Mouse (Mus musculus) embryonic stem cell, embryonic (primary cell): ENCODE results near the gene Trip10.

Experiments used
- CTCF ChIA-PET, 4 experiments: fragments of 300-600 bp in 2 of 4; fragments of 350-600 bp in 2 of 4; sonication (Branson Sonifier 250); formaldehyde crosslinking; loops; one replicate each; lab custom pipeline; 2022; ENCODE audit warnings: inconsistent platforms in 2 of 4; lab: Charles Lee
- POLR2A ChIA-PET, 4 experiments: fragments of 300-600 bp in 2 of 4; fragments of 350-600 bp in 2 of 4; sonication (Branson Sonifier 250); formaldehyde crosslinking; loops; one replicate each; lab custom pipeline; 2022; ENCODE audit warnings: antibody characterized with exemption in 4 of 4, inconsistent platforms in 1 of 4; lab: Charles Lee

Gene Trip10

GRCm38 (mm10) chr17:57229851-57230727, 19.2 kb upstream of the Trip10 start:
- POLR2A ChIA-PET = interaction anchor here in 3 of 4 experiments (0.5 to 1.0 kb wide), 4 partner anchors 17 to 233 kb away, joined by 3 to 8 read pairs (median 4); partner anchors contain the start of gene Alkbh7 (in 1 of the 3)
- CTCF ChIA-PET = interaction anchor here (0.5 to 0.8 kb wide), 4 partner anchors 11 to 105 kb away, joined by 3 to 6 read pairs (median 4); no protein-coding TSS in a partner anchor

- ChIA-PET POLR2A (interaction anchor here in 1 of 4 experiments (1.0 kb wide), 1 partner anchor 233 kb away, joined by 4 read pairs; the partner anchor contains the start of gene Alkbh7), CTCF (no interaction called here)
Measured at GRCm38 (mm10) chr17:57230728-57231125, 18.5 kb upstream of the Trip10 start.

GRCm38 (mm10) chr17:57231321-57231771, 17.9 kb upstream of the Trip10 start:
- POLR2A ChIA-PET = no interaction called here

GRCm38 (mm10) chr17:57232200-57232599, 17.1 kb upstream of the Trip10 start:
- CTCF ChIA-PET = interaction anchor here in 2 of 4 experiments (0.7 to 2.2 kb wide), 3 partner anchors 13 to 102 kb away, joined by 3 to 8 read pairs (median 3); no protein-coding TSS in a partner anchor
- POLR2A ChIA-PET = interaction anchor here in 1 of 4 experiments (0.5 kb wide), 1 partner anchor 30 kb away, joined by 5 read pairs; no protein-coding TSS in a partner anchor

More at GRCm38 (mm10) chr17:57231321-57231771, 17.9 kb upstream of the Trip10 start:
- CTCF ChIA-PET = no interaction called here

GRCm38 (mm10) chr17:57233038-57233437, 16.2 kb upstream of the Trip10 start:
- CTCF ChIA-PET = interaction anchor here in 3 of 4 experiments (0.7 to 2.2 kb wide), 5 partner anchors 14 to 102 kb away, joined by 3 to 9 read pairs (median 3); no protein-coding TSS in a partner anchor
- POLR2A ChIA-PET = interaction anchor here in 1 of 4 experiments (0.7 to 1.0 kb wide), 3 partner anchors 9 to 202 kb away, joined by 3 to 5 read pairs (median 4); partner anchors contain the start of gene Khsrp

GRCm38 (mm10) chr17:57234254-57234928, 14.9 kb upstream of the Trip10 start:
- ChIA-PET CTCF (interaction anchor here (1.2 to 2.2 kb wide), 5 partner anchors 14 to 101 kb away, joined by 3 to 8 read pairs (median 3); partner anchors contain the start of gene Gpr108 (in 2 of the 4)), POLR2A (interaction anchor here in 3 of 4 experiments (0.5 to 1.2 kb wide), 4 partner anchors 15 to 780 kb away, joined by 3 to 5 read pairs (median 3); partner anchors contain the start of gene Tnfsf9 (in 1 of the 3))

- ChIA-PET CTCF (interaction anchor here in 3 of 4 experiments (0.6 to 1.5 kb wide), 5 partner anchors 12 to 424 kb away, joined by 3 to 8 read pairs (median 3); partner anchors contain the start of gene Gpr108 (in 1 of the 3)), POLR2A (interaction anchor here in 3 of 4 experiments (0.6 to 1.0 kb wide), 3 partner anchors 21 to 1877 kb away, joined by 3 read pairs; no protein-coding TSS in a partner anchor)
Measured at GRCm38 (mm10) chr17:57235803-57236202, 13.5 kb upstream of the Trip10 start.

- ChIA-PET CTCF (no interaction called here), POLR2A (no interaction called here)
Measured at GRCm38 (mm10) chr17:57237181-57237580, 12.1 kb upstream of the Trip10 start.

- CTCF ChIA-PET = no interaction called here
- POLR2A ChIA-PET = interaction anchor here in 2 of 4 experiments (0.7 to 0.9 kb wide), 2 partner anchors 21 to 233 kb away, joined by 3 read pairs; partner anchors contain the start of genes Gm17949 (in 1 of the 2) and Gtf2f1 (in 1 of the 2)
Measured at GRCm38 (mm10) chr17:57243650-57244370, 5.4 kb upstream of the Trip10 start.

GRCm38 (mm10) chr17:57245311-57245929, 3.8 kb upstream of the Trip10 start:
- CTCF ChIA-PET = no interaction called here
- POLR2A ChIA-PET = interaction anchor here in 1 of 4 experiments (0.7 kb wide), 1 partner anchor 17 kb away, joined by 4 read pairs; no protein-coding TSS in a partner anchor

GRCm38 (mm10) chr17:57246663-57247392, 2.4 kb upstream of the Trip10 start:
- CTCF ChIA-PET = interaction anchor here in 3 of 4 experiments (0.5 to 2.9 kb wide), 9 partner anchors 29 to 150 kb away, joined by 3 to 41 read pairs (median 7); no protein-coding TSS in a partner anchor
- POLR2A ChIA-PET = interaction anchor here in 2 of 4 experiments (0.7 to 3.3 kb wide), 7 partner anchors 15 to 235 kb away, joined by 3 to 30 read pairs (median 3); partner anchors contain the start of genes Gm17949 (in 1 of the 2), Gtf2f1 (in 1 of the 2) and Khsrp (in 1 of the 2)

GRCm38 (mm10) chr17:57247393-57248200, 1.7 kb upstream of the Trip10 start:
- POLR2A ChIA-PET = interaction anchor here (0.6 to 3.9 kb wide), 40 partner anchors 11 to 1357 kb away, joined by 3 to 30 read pairs (median 3); partner anchors contain the start of genes Alkbh7 (in 2 of the 4), Gm17949 (in 2 of the 4), Gtf2f1 (in 2 of the 4) and Khsrp (in 2 of the 4)
- CTCF ChIA-PET = interaction anchor here (0.5 to 2.9 kb wide), 33 partner anchors 12 to 420 kb away, joined by 3 to 41 read pairs (median 5); partner anchors contain the start of genes Khsrp (in 2 of the 4) and Alkbh7 (in 1 of the 4)

- CTCF ChIA-PET = interaction anchor here (0.6 to 2.9 kb wide), 34 partner anchors 13 to 420 kb away, joined by 3 to 41 read pairs (median 5); partner anchors contain the start of genes Khsrp (in 2 of the 4) and Alkbh7 (in 1 of the 4)
- POLR2A ChIA-PET = interaction anchor here (0.6 to 3.9 kb wide), 41 partner anchors 11 to 1358 kb away, joined by 3 to 30 read pairs (median 3); partner anchors contain the start of genes Alkbh7 (in 2 of the 4), Gm17949 (in 2 of the 4), Gtf2f1 (in 2 of the 4) and Khsrp (in 2 of the 4)
Measured at GRCm38 (mm10) chr17:57248201-57248699, 1.0 kb upstream of the Trip10 start, which contains the start of gene Gpr108. Gene Gpr108 (minus strand): TSS chr17:57248446.

- POLR2A ChIA-PET = interaction anchor here (0.6 to 3.9 kb wide), 30 partner anchors 10 to 1170 kb away, joined by 3 to 30 read pairs (median 3); partner anchors contain the start of genes Khsrp (in 2 of the 4), Alkbh7 (in 1 of the 4), Clpp (in 1 of the 4) and Gm17949 (in 1 of the 4)
- CTCF ChIA-PET = interaction anchor here (0.6 to 2.9 kb wide), 29 partner anchors 13 to 251 kb away, joined by 3 to 41 read pairs (median 5); partner anchors contain the start of genes Khsrp (in 2 of the 4) and Alkbh7 (in 1 of the 4)
Measured at GRCm38 (mm10) chr17:57248771-57249170, 484 bp upstream of the Trip10 start.
